Mouse (Mus musculus): ENCODE data around the gene 2010300C02Rik. TPM values are rescaled to one million over a fixed set of nuclear protein-coding genes. Genes with fewer than 3 reads are reported as not detected.

2010300C02Rik gene
- polyA plus RNA-seq, 1 experiment from 2014 or later, result 6.6 TPM

DNA sequence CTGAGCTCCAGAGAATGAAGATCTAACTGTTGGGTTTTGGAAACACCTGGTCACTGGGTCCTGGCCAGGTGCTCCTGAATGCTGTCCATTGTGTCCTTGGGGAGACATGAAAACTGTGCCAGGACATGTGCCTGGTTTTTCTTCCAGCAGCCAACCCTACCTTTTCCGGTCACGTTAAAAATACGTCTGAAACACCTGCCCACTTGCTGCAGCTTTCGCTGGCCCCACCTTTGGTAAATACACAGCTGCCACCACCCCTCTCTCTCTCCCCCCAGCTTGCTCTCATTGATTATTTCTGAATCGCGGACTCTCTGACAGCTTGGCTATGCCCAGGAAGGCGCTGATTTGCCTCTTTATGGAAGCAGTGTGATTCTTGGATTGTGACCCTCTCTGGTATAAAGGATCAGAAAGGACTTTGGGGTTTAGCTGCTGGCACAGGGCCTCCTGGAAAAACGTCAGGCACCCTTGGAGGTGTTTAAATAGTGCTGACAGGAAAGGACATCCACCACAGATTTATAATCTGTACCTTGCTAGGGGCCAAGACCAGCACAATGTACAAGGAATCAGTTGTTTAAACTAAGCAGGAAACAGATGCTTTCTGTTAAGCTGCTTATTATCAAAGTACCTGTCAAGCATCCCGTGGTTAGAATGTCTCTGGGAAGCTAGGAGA lies 136.0 kb downstream of the 2010300C02Rik start:
- 25% methylated on average over 9 of the region's 9 CpGs for WGBS
- H3K36me3 ChIP-seq (ENCODE audit: control insufficient read depth, insufficient read depth, low read length), result no peaks in the 10 kb centered on the region
- H3K27ac ChIP-seq (ENCODE audit: low read length), result peak overlapping the region; percentile 69
- no peak overlapping the region for H3K4me3 ChIP-seq (ENCODE audit: low read depth, low read length)
- ATAC-seq (ENCODE audit: insufficient number of reproducible peaks, insufficient read depth, low FRiP score, low read depth), result peak; percentile 77
- peaks cover 9% of the 10 kb centered on the region; the same call in 1 of the 2 replicates for H3K4me1 ChIP-seq (ENCODE audit: control insufficient read depth, insufficient read depth, low read length)
- no peak overlapping the region for H3K9ac ChIP-seq (replicated peaks; ENCODE audit: low read depth, low read length)
- no peaks in the 10 kb centered on the region for H3K27me3 ChIP-seq (ENCODE audit: control insufficient read depth, insufficient read depth, low read length)
- H3K9me3 ChIP-seq (ENCODE audit: control insufficient read depth, low read depth, low read length), result no peaks in the 10 kb centered on the region
- H3K4me2 ChIP-seq (replicated peaks; ENCODE audit: low read depth, low read length), result peak overlapping the region; percentile 3; the same call in 1 of the 2 replicates

DNA sequence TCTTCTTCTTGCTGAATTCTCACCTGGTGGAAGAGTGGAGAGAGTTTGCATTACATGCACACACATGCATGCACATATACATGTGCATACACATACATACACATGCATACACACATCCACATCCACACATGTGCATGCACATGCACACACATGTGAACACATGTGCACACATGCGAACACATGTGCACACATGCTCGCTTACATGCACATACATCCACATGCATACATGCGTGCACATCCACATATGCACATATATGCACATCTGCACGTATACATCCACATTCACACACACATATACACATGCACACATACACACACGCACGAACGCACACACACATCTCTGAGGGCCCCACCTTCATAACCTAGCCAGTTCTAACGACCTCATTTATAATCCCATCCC lies 136.7 kb downstream of the 2010300C02Rik start:
- H3K27ac ChIP-seq (ENCODE audit: low read length), result peak overlapping the region; percentile 69
- peaks cover 9% of the 10 kb centered on the region; the same call in 1 of the 2 replicates for H3K4me1 ChIP-seq (ENCODE audit: control insufficient read depth, insufficient read depth, low read length)
- H3K4me2 ChIP-seq (replicated peaks; ENCODE audit: low read depth, low read length), result no peak overlapping the region
- H3K4me3 ChIP-seq (ENCODE audit: low read depth, low read length), result no peak overlapping the region
- WGBS, result 81% methylated on average over 8 of the region's 8 CpGs
- no peaks in the 10 kb centered on the region for H3K27me3 ChIP-seq (ENCODE audit: control insufficient read depth, insufficient read depth, low read length)
- H3K36me3 ChIP-seq (ENCODE audit: control insufficient read depth, insufficient read depth, low read length), result no peaks in the 10 kb centered on the region
- H3K9ac ChIP-seq (replicated peaks; ENCODE audit: low read depth, low read length), result no peak overlapping the region
- no peak for ATAC-seq (ENCODE audit: insufficient number of reproducible peaks, insufficient read depth, low FRiP score, low read depth)
- no peaks in the 10 kb centered on the region for H3K9me3 ChIP-seq (ENCODE audit: control insufficient read depth, low read depth, low read length)

DNA sequence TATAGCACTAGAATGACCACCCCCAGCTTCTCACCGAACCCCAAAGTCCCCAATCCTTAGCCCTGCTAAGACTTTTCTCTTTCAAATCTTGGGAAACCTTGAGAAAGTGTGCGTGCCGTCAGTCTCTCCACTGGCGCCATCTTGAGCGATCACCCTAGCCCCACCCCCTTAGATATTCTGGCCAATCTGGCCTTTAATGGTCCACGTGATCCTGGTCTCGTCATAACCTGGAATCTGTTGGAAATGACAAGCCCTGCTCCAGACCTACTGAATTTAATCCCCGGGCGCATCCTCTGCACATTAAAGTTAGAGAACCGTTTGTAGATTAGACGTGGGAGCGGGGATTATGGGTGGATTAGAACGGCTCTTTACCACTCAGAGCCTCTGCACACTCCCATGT lies 140.2 kb downstream of the 2010300C02Rik start:
- no peaks in the 10 kb centered on the region for H3K9me3 ChIP-seq (ENCODE audit: control insufficient read depth, low read depth, low read length)
- 92% methylated on average over 13 of the region's 13 CpGs for WGBS
- H3K4me1 ChIP-seq (ENCODE audit: control insufficient read depth, insufficient read depth, low read length), result 0 out of 2 replicates have a peak, but pooled peaks cover 9% of the 10 kb centered on the region
- no peak overlapping the region for H3K9ac ChIP-seq (replicated peaks; ENCODE audit: low read depth, low read length)
- no peak overlapping the region for H3K27ac ChIP-seq (ENCODE audit: low read length)
- no peak for ATAC-seq (ENCODE audit: insufficient number of reproducible peaks, insufficient read depth, low FRiP score, low read depth)
- H3K27me3 ChIP-seq (ENCODE audit: control insufficient read depth, insufficient read depth, low read length), result no peaks in the 10 kb centered on the region
- H3K4me3 ChIP-seq (ENCODE audit: low read depth, low read length), result no peak overlapping the region
- H3K4me2 ChIP-seq (replicated peaks; ENCODE audit: low read depth, low read length), result no peak overlapping the region
- no peaks in the 10 kb centered on the region for H3K36me3 ChIP-seq (ENCODE audit: control insufficient read depth, insufficient read depth, low read length)

DNA sequence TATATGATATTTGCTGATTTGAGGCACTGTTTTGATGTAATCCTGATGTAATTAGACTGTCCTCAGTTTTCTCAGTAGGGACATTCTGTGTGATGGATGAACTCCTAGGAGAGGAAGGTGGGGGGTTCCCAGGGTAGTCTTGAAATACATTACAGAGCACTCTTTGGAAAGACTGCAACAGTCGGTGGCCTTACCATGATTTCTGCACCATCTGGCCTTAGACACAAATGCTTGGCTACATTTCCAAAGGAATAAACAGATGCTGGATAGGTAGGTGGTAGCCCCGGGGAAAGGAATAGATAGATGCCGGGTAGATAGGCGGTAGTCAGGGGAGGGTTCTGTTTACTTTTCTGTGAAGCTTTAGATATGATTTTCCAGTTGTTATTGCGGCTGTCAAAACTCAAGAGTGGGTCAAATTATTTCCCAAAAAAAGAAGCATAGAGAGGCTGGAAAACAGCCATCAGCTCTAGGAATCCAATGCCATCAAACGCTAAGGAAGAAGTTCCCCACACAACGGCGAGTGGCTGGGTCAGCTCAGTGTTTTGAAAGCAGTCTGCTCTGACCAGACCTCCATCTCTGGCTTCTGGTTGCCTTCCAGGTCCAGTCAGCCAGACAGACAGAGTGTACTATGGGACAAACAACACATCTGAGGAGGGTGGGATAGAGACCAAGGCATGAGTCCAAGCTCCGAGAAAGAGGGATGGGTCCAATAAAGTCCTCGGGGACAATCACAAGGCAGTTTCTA lies 147.2 kb downstream of the 2010300C02Rik start:
- 55% methylated on average over 10 of the region's 10 CpGs for WGBS
- ATAC-seq (ENCODE audit: insufficient number of reproducible peaks, insufficient read depth, low FRiP score, low read depth), result no peak
- no peak overlapping the region for H3K27ac ChIP-seq (ENCODE audit: low read length)
- no peak overlapping the region for H3K4me3 ChIP-seq (ENCODE audit: low read depth, low read length)
- H3K36me3 ChIP-seq (ENCODE audit: control insufficient read depth, insufficient read depth, low read length), result no peaks in the 10 kb centered on the region
- H3K27me3 ChIP-seq (ENCODE audit: control insufficient read depth, insufficient read depth, low read length), result no peaks in the 10 kb centered on the region
- no peak overlapping the region for H3K4me2 ChIP-seq (replicated peaks; ENCODE audit: low read depth, low read length)
- no peaks in the 10 kb centered on the region for H3K4me1 ChIP-seq (ENCODE audit: control insufficient read depth, insufficient read depth, low read length)
- H3K9ac ChIP-seq (replicated peaks; ENCODE audit: low read depth, low read length), result no peak overlapping the region
- no peaks in the 10 kb centered on the region for H3K9me3 ChIP-seq (ENCODE audit: control insufficient read depth, low read depth, low read length)

DNA sequence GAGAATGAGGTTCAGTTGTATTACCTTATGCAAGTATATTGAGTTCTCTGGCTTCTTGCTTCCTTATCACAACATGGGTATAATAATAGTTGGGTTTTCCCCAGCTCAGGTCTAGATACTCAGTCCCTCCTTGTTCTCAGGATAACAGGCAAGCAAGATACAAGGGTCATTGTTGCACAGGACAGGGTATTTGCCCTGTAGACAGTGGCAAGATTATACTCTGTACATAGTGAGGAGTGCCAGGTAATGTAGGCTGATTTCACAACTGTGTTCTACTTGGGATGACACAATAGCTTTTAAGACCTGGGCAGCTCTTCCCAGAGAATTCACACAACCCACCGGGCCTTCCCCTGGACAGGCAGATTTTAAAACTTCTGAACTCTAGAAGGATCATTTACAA lies 151.5 kb downstream of the 2010300C02Rik start:
- WGBS, result 78% methylated on average over 1 of the region's 1 CpGs
- H3K9me3 ChIP-seq (ENCODE audit: control insufficient read depth, low read depth, low read length), result no peaks in the 10 kb centered on the region
- no peak overlapping the region for H3K27ac ChIP-seq (ENCODE audit: low read length)
- H3K9ac ChIP-seq (replicated peaks; ENCODE audit: low read depth, low read length), result no peak overlapping the region
- no peak for ATAC-seq (ENCODE audit: insufficient number of reproducible peaks, insufficient read depth, low FRiP score, low read depth)
- no peaks in the 10 kb centered on the region for H3K36me3 ChIP-seq (ENCODE audit: control insufficient read depth, insufficient read depth, low read length)
- no peak overlapping the region for H3K4me3 ChIP-seq (ENCODE audit: low read depth, low read length)
- H3K4me2 ChIP-seq (replicated peaks; ENCODE audit: low read depth, low read length), result no peak overlapping the region
- no peaks in the 10 kb centered on the region for H3K4me1 ChIP-seq (ENCODE audit: control insufficient read depth, insufficient read depth, low read length)
- no peaks in the 10 kb centered on the region for H3K27me3 ChIP-seq (ENCODE audit: control insufficient read depth, insufficient read depth, low read length)

DNA sequence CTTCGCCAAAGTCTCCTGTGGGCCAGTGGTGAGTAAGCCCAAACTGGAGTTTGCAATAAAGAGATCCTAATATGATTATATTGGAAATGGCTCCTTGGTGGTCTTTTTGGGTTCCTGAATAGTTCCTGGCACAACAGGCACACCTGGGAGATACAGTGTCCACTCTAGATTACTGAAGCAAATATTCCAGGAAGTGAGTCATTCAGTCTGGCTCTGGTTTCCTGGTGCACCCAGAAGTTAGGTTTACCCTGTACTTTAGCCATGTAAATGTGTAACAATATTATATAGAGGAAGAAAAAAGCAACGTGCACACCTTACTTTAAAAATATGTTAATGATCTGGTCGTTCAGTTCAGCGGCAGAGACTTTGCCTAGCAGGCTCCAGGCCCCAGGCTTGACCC lies 153.1 kb downstream of the 2010300C02Rik start:
- no peak overlapping the region for H3K27ac ChIP-seq (ENCODE audit: low read length)
- H3K4me2 ChIP-seq (replicated peaks; ENCODE audit: low read depth, low read length), result no peak overlapping the region
- no peak overlapping the region for H3K9ac ChIP-seq (replicated peaks; ENCODE audit: low read depth, low read length)
- H3K4me1 ChIP-seq (ENCODE audit: control insufficient read depth, insufficient read depth, low read length), result no peaks in the 10 kb centered on the region
- no peak overlapping the region for H3K4me3 ChIP-seq (ENCODE audit: low read depth, low read length)
- H3K27me3 ChIP-seq (ENCODE audit: control insufficient read depth, insufficient read depth, low read length), result no peaks in the 10 kb centered on the region
- no peak for ATAC-seq (ENCODE audit: insufficient number of reproducible peaks, insufficient read depth, low FRiP score, low read depth)
- WGBS, result 66% methylated on average over 4 of the region's 4 CpGs
- no peaks in the 10 kb centered on the region for H3K36me3 ChIP-seq (ENCODE audit: control insufficient read depth, insufficient read depth, low read length)
- H3K9me3 ChIP-seq (ENCODE audit: control insufficient read depth, low read depth, low read length), result no peaks in the 10 kb centered on the region

DNA sequence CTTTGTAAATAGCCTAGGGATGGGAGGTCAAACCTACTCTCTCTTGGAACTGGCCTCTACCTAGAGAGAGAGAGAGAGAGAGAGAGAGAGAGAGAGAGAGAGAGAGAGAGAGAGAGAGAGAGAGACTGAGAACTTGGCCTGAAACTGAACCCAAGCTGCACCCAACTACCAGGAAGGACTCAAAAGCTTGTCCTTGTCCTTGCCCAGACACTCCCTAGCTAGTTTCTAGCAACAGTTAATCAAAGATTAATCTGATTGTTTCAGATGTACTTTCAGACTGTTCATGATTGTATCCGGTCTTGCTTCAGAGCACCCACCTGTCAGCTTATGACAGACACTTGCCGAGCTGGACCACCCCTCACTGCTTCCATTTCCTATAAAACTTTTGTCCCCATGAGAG lies 153.5 kb downstream of the 2010300C02Rik start:
- Histone ChIP-seq H3K27me3 (ENCODE audit: control insufficient read depth, insufficient read depth, low read length) (no peaks in the 10 kb centered on the region), H3K4me3 (ENCODE audit: low read depth, low read length) (no peak overlapping the region), H3K4me2 (replicated peaks; ENCODE audit: low read depth, low read length) (no peak overlapping the region), H3K27ac (ENCODE audit: low read length) (no peak overlapping the region), H3K9ac (replicated peaks; ENCODE audit: low read depth, low read length) (no peak overlapping the region), H3K9me3 (ENCODE audit: control insufficient read depth, low read depth, low read length) (no peaks in the 10 kb centered on the region), H3K4me1 (ENCODE audit: control insufficient read depth, insufficient read depth, low read length) (no peaks in the 10 kb centered on the region), H3K36me3 (ENCODE audit: control insufficient read depth, insufficient read depth, low read length) (no peaks in the 10 kb centered on the region)
- 71% methylated on average over 2 of the region's 2 CpGs for WGBS
- no peak for ATAC-seq (ENCODE audit: insufficient number of reproducible peaks, insufficient read depth, low FRiP score, low read depth)

DNA sequence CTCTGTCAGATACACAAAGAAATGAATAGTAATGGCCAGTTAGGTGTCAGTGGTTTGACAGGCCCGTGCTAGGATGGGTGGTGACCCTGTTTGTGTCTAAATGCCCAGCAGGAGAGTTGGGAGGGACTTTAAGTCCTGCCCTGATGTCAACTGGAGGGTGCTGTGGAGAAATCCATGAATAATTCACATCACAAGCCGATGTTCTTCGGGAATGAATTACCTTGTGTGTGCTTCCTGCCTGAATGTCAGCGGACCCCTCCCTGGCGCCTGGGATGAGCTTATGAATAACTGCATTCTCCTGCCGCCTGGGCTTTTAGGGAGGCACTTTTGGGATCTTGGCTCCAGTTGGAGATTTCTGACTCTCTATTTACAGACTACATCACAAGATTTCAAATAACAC lies 154.5 kb downstream of the 2010300C02Rik start:
- Histone ChIP-seq H3K27me3 (ENCODE audit: control insufficient read depth, insufficient read depth, low read length) (no peaks in the 10 kb centered on the region), H3K36me3 (ENCODE audit: control insufficient read depth, insufficient read depth, low read length) (no peaks in the 10 kb centered on the region), H3K4me1 (ENCODE audit: control insufficient read depth, insufficient read depth, low read length) (no peaks in the 10 kb centered on the region), H3K4me2 (replicated peaks; ENCODE audit: low read depth, low read length) (no peak overlapping the region), H3K9ac (replicated peaks; ENCODE audit: low read depth, low read length) (no peak overlapping the region), H3K4me3 (ENCODE audit: low read depth, low read length) (no peak overlapping the region), H3K27ac (ENCODE audit: low read length) (no peak overlapping the region), H3K9me3 (ENCODE audit: control insufficient read depth, low read depth, low read length) (no peaks in the 10 kb centered on the region)
- WGBS, result 44% methylated on average over 6 of the region's 6 CpGs
- ATAC-seq (ENCODE audit: insufficient number of reproducible peaks, insufficient read depth, low FRiP score, low read depth), result no peak
